15 mouse cellular contexts compared by ENCODE assay signal in genomic region chr3:105868135-105868534, GRCm38 (mm10). TPM values are rescaled to one million over a fixed set of nuclear protein-coding genes. Genes with fewer than 3 reads are reported as not detected.
DNase-seq lines count a peak whose midpoint lies in the region; ATAC-seq and TF ChIP-seq lines count a peak whose summit lies in the region.
"Had no signal": no experiment of that assay in that cellular context is flagged by ENCODE, and none has a peak within 500 bp of the region (broad histone marks: within the 10 kb centered on the region; RNA-seq: fewer than 3 reads in every experiment).

No protein-coding gene starts in this region.

- WGBS in liver, adult 2 months = 0% methylated on average over 2 of the region's 2 CpGs

- ATAC-seq in cerebellum, adult (ENCODE audit: insufficient number of reproducible peaks, low FRiP score, low TSS enrichment) = no peak
- ATAC-seq: hindbrain, embryonic 16.5 days had no signal

- no peaks in the 10 kb centered on the region for H3K36me3 ChIP-seq in liver, adult 2 months (ENCODE audit: control insufficient read depth, insufficient read depth, low read length)
- H3K36me3 ChIP-seq: embryonic facial prominence, embryonic 15.5 days; limb, embryonic 13.5 days had no signal

- H3K79me2 ChIP-seq in liver, adult 2 months (ENCODE audit: control insufficient read depth, insufficient read depth, low read length) = no peaks in the 10 kb centered on the region

- H3K4me1 ChIP-seq in liver, adult 2 months (ENCODE audit: control insufficient read depth, insufficient read depth, low read length) = peaks cover 7% of the 10 kb centered on the region

- TF ChIP-seq POLR2A in liver, adult 2 months (IDR thresholded peaks at IDR 0.05; ENCODE audit: extremely low read depth, insufficient read depth, low read length) = no peak

- no peak overlapping the region for H3K27ac ChIP-seq in liver, adult 2 months (replicated peaks; ENCODE audit: insufficient read depth, low read depth, low read length)
- H3K27ac ChIP-seq: embryonic facial prominence, embryonic 15.5 days; limb, embryonic 13.5 days had no signal

- TF ChIP-seq CTCF in liver, adult 2 months (IDR thresholded peaks at IDR 0.05; ENCODE audit: low read depth, low read length) = no peak

- H3K4me3 ChIP-seq in liver, adult 2 months (ENCODE audit: insufficient read depth, low read depth, low read length) = no peak overlapping the region
- H3K4me3 ChIP-seq: embryonic facial prominence, embryonic 15.5 days; limb, embryonic 13.5 days; myocyte had no signal

- H3K27me3 ChIP-seq in liver, adult 2 months (ENCODE audit: control insufficient read depth, insufficient read depth, low read length) = no peaks in the 10 kb centered on the region
- H3K27me3 ChIP-seq: embryonic facial prominence, embryonic 15.5 days; limb, embryonic 13.5 days had no signal

- H3K9ac ChIP-seq in liver, adult 2 months (ENCODE audit: low read depth, low read length) = no peak overlapping the region
- H3K9ac ChIP-seq: embryonic facial prominence, embryonic 15.5 days; limb, embryonic 13.5 days had no signal

- peak; percentile 53 for DNase-seq in heart, postnatal 4 days
- no peak for DNase-seq in heart, postnatal 10 days
- DNase-seq in adrenal gland, adult (ENCODE audit: inconsistent age in 2 of 2, low spot score in 1 of 2) = peak; percentile 89 to 95
- DNase-seq in kidney, adult 11 months = peak; percentile 49
- DNase-seq in liver, adult 2 months (ENCODE audit: extremely low read depth, low read depth, low spot score) = peak; percentile 73
- DNase-seq in right cerebral cortex, postnatal 4 days = no peak
- no peak for DNase-seq in cerebellum, adult 11-12 months
- DNase-seq: cerebellum, adult 9-10 months; gastrocnemius, postnatal 36 days; thymus, postnatal 14 days had no signal

- intact Hi-C loops in heart, postnatal 10 days (cut with DNase I) = no loop called here

RNA-seq across cellular contexts. Expression of gene Adora3, which starts 2.5 kb away (rescaled TPM):
- total RNA-seq in heart, postnatal 4 days (2021) = not detected
- under 1 TPM in 1 of 2 experiments, not detected in 1; 0.26 TPM for total RNA-seq in heart, postnatal 10 days (2021)
- 0.09 TPM in 1 of 2 replicates, not detected in the other for total RNA-seq in liver, adult 2 months (2014; rRNA removed)
- polyA plus RNA-seq in liver, adult 2 months (2012; rRNA removed) = 0.06 TPM in 1 of 2 replicates, not detected in the other
- total RNA-seq: gastrocnemius, postnatal 36 days had no signal
- polyA plus RNA-seq: myocyte had no signal

RNA-seq across cellular contexts. Expression of gene Tmigd3, which starts 2.6 kb away (rescaled TPM):
- under 1 TPM; 0.34 to 0.52 TPM for total RNA-seq in heart, postnatal 4 days (2021)
- total RNA-seq in heart, postnatal 10 days (2021) = not detected
- total RNA-seq in liver, adult 2 months (2014; rRNA removed) = 0.27 TPM in 1 of 2 replicates, not detected in the other
- polyA plus RNA-seq in liver, adult 2 months (2012; rRNA removed) = 0.12 TPM in 1 of 2 replicates, not detected in the other
- total RNA-seq: gastrocnemius, postnatal 36 days had no signal
- polyA plus RNA-seq: hindbrain, embryonic 16.5 days; limb, embryonic 13.5 days had no signal

Comparison
In these comparisons a context has a peak if more than half of its experiments do, and no peak if none do; other contexts are left out.
1. DNase-seq: peak in heart, postnatal 4 days (single experiment), adrenal gland, adult (2 of 2), kidney, adult 11 months (single experiment) and liver, adult 2 months (single experiment); none in heart, postnatal 10 days (0 of 2), right cerebral cortex, postnatal 4 days (single experiment) and cerebellum, adult 11-12 months (single experiment).